Mouse (Mus musculus) myocyte (in vitro differentiated cells): ENCODE measurements at regions not wholly inside any gene's neighbourhood (a gene's known extent, or its start where the extent isn't known, plus 50 kb on each side); places are given as distances from the start of the nearest gene placed in this dataset.

Source experiments
- H3K27me3 ChIP-seq: one replicate; pipeline ENCODE4 v1.6.1; 2011; ENCODE audit not compliant: control insufficient read depth, insufficient read depth, insufficient read length
- H3K36me3 ChIP-seq: one replicate; pipeline ENCODE4 v1.6.1; 2011; ENCODE audit not compliant: control insufficient read depth, insufficient read depth
- H3K4me2 ChIP-seq: one replicate; pipeline ENCODE4 v1.6.1; 2011; ENCODE audit warnings: low read depth, control low read depth
- H3K4me3 ChIP-seq: one replicate; pipeline ENCODE4 v1.5.1; 2011; ENCODE audit warnings: mild to moderate bottlenecking, control low read depth, moderate library complexity
- H3K79me2 ChIP-seq: one replicate; pipeline ENCODE4 v1.6.1; 2011; ENCODE audit not compliant: control insufficient read depth, insufficient read depth
- H3ac ChIP-seq: one replicate; pipeline ENCODE4 v1.6.1; 2011; ENCODE audit not compliant: control insufficient read depth, insufficient read length
- CEBPB ChIP-seq: IDR thresholded peaks from 2 replicates; pipeline ENCODE4 v1.6.1; 2011; ENCODE audit warnings: mild to moderate bottlenecking, moderate library complexity; ENCODE audit not compliant: poor library complexity, insufficient read depth, severe bottlenecking
- E2F4 ChIP-seq: IDR thresholded peaks from one replicate; pipeline ENCODE4 v1.6.1; 2011; ENCODE audit warnings: mild to moderate bottlenecking, control low read depth, moderate library complexity; ENCODE audit not compliant: insufficient read depth
- MAX ChIP-seq: IDR thresholded peaks from one replicate; pipeline ENCODE4 v1.6.1; 2011; ENCODE audit warnings: low read depth, mild to moderate bottlenecking, control low read depth
- MYOD1 ChIP-seq, 3 experiments: IDR thresholded peaks; one replicate each; pipeline ENCODE4 v1.6.1; 2011; ENCODE audit warnings: control low read depth in 2 of 3, low read depth in 2 of 3, mild to moderate bottlenecking in 2 of 3, moderate library complexity in 1 of 3; ENCODE audit not compliant: insufficient read length in 2 of 3, control insufficient read depth in 1 of 3
- MYOG ChIP-seq, 3 experiments: IDR thresholded peaks; one replicate each; pipeline ENCODE4 v1.6.1; 2011; ENCODE audit warnings: control low read depth in 2 of 3, low read depth in 2 of 3, mild to moderate bottlenecking in 2 of 3; ENCODE audit not compliant: insufficient read length in 2 of 3, control insufficient read depth in 1 of 3, insufficient read depth in 1 of 3
- POLR2A ChIP-seq: IDR thresholded peaks from one replicate; pipeline ENCODE4 v1.6.1; 2011; ENCODE audit warnings: low read depth, mild to moderate bottlenecking, control low read depth, moderate library complexity; ENCODE audit not compliant: insufficient read length
- POLR2AphosphoS2 ChIP-seq: IDR thresholded peaks from one replicate; pipeline ENCODE4 v1.6.1; 2011; ENCODE audit warnings: low read depth, control low read depth; ENCODE audit not compliant: insufficient read length
- REST ChIP-seq: IDR thresholded peaks from one replicate; pipeline ENCODE4 v1.6.1; 2011; ENCODE audit warnings: mild to moderate bottlenecking, control low read depth, moderate library complexity; ENCODE audit not compliant: insufficient read depth, insufficient read length
- SRF ChIP-seq: IDR thresholded peaks from one replicate; pipeline ENCODE4 v1.6.1; 2011; ENCODE audit warnings: low read depth; ENCODE audit not compliant: control insufficient read depth, insufficient read length
- TCF12 ChIP-seq: IDR thresholded peaks from one replicate; pipeline ENCODE4 v1.6.1; 2011; ENCODE audit warnings: mild to moderate bottlenecking, control low read depth; ENCODE audit not compliant: poor library complexity, insufficient read depth, severe bottlenecking
- TCF3 ChIP-seq: IDR thresholded peaks from one replicate; pipeline ENCODE4 v1.6.1; 2011; ENCODE audit warnings: low read depth, control low read depth; ENCODE audit not compliant: insufficient read length
- USF1 ChIP-seq: IDR thresholded peaks from one replicate; pipeline ENCODE4 v1.6.1; 2011; ENCODE audit warnings: low read depth, mild to moderate bottlenecking, control low read depth, moderate library complexity

- Histone ChIP-seq H3K4me2 (no peak overlapping the region), H3K27me3 (no peaks in the 10 kb centered on the region), H3K79me2 (no peaks in the 10 kb centered on the region), H3K36me3 (no peaks in the 10 kb centered on the region), H3ac (no peak overlapping the region), H3K4me3 (no peak overlapping the region)
- TF ChIP-seq MYOD1 (IDR thresholded peaks at IDR 0.05; ENCODE audit: control insufficient read depth in 1 of 3, insufficient read length in 2 of 3, low read depth in 2 of 3) (no peak), MYOG (IDR thresholded peaks at IDR 0.05; ENCODE audit: control insufficient read depth in 1 of 3, insufficient read depth in 1 of 3, insufficient read length in 2 of 3, low read depth in 2 of 3) (no peak), POLR2A (no peak), CEBPB (no peak), REST (no peak), SRF (no peak), MAX (no peak), TCF3 (no peak), E2F4 (no peak), POLR2AphosphoS2 (no peak), TCF12 (no peak), USF1 (no peak)
These were observed 74.2 kb upstream of the Noct start for GRCm38 (mm10) chr3:51150012-51150411.

DNA sequence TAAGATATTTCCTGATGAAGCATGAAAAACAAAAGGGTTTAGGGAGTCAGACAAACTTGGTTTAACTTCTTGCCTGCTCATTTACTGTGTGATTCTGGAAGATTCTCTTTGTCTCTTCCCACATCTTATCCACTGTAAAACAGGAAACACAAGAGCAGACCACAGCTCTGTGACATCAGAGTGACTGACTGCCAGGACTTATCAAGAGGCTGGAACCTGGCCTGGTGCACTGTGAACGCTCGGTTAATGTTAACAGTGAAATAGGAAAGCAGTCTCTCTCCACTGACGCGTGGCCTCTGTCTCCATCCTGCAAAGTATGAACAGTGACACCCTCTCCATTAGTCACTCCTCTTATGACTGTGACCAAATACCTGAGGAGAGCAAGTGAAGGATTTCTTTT is 73.1 kb upstream of the Noct start:
- no peaks in the 10 kb centered on the region for H3K79me2 ChIP-seq
- H3K27me3 ChIP-seq = no peaks in the 10 kb centered on the region
- H3K4me2 ChIP-seq = no peak overlapping the region
- no peak overlapping the region for H3K4me3 ChIP-seq
- H3K36me3 ChIP-seq = no peaks in the 10 kb centered on the region
- H3ac ChIP-seq = no peak overlapping the region
- TF ChIP-seq SRF (no peak), MYOD1 (IDR thresholded peaks at IDR 0.05; ENCODE audit: control insufficient read depth in 1 of 3, insufficient read length in 2 of 3, low read depth in 2 of 3) (no peak), TCF3 (no peak), MAX (no peak), E2F4 (no peak), POLR2A (no peak), MYOG (IDR thresholded peaks at IDR 0.05; ENCODE audit: control insufficient read depth in 1 of 3, insufficient read depth in 1 of 3, insufficient read length in 2 of 3, low read depth in 2 of 3) (no peak), USF1 (no peak), CEBPB (no peak), REST (no peak), TCF12 (no peak), POLR2AphosphoS2 (no peak)

- Histone ChIP-seq H3K79me2 (no peaks in the 10 kb centered on the region), H3ac (no peak overlapping the region), H3K4me3 (no peak overlapping the region), H3K27me3 (no peaks in the 10 kb centered on the region), H3K36me3 (no peaks in the 10 kb centered on the region), H3K4me2 (peak overlapping the region; percentile 73)
- TF ChIP-seq MYOD1 (IDR thresholded peaks at IDR 0.05; ENCODE audit: control insufficient read depth in 1 of 3, insufficient read length in 2 of 3, low read depth in 2 of 3) = peak in 1 of 3 experiments; percentile 8
- no peak for TF ChIP-seq E2F4
- TF ChIP-seq USF1 = no peak
These were observed 68.6 kb upstream of the Noct start for GRCm38 (mm10) chr3:51155621-51156020.

- no peak overlapping the region for H3ac ChIP-seq
- no peaks in the 10 kb centered on the region for H3K79me2 ChIP-seq
- peak overlapping the region; percentile 73 for H3K4me2 ChIP-seq
- H3K27me3 ChIP-seq = no peaks in the 10 kb centered on the region
- H3K36me3 ChIP-seq = no peaks in the 10 kb centered on the region
- TF ChIP-seq POLR2AphosphoS2 (no peak), E2F4 (no peak), MYOD1 (IDR thresholded peaks at IDR 0.05; ENCODE audit: control insufficient read depth in 1 of 3, insufficient read length in 2 of 3, low read depth in 2 of 3) (peak in 2 of 3 experiments; percentile 17 to 29), USF1 (peak; percentile 84)
- no peak overlapping the region for H3K4me3 ChIP-seq
These were observed 67.6 kb upstream of the Noct start for GRCm38 (mm10) chr3:51156386-51157290.

DNA sequence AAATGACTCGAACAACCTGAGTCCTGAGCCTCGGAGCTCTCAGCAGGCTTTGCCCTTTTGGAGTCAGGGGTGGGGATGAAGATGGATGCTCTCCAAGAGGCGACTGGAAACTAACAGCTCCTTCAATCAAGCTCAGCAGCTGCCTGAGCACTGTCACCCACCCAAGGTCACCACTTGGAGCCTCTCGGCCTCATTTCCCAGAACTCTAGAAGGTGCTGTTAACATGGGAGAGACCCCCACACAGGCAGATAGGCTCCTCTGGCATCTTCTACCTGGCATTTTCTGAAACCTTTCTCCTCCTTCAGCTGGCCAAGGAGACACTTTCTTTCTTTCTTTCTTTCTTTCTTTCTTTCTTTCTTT is 67.0 kb upstream of the Noct start:
- TF ChIP-seq SRF (no peak), E2F4 (no peak), MYOG (IDR thresholded peaks at IDR 0.05; ENCODE audit: control insufficient read depth in 1 of 3, insufficient read depth in 1 of 3, insufficient read length in 2 of 3, low read depth in 2 of 3) (no peak), POLR2A (no peak), MYOD1 (IDR thresholded peaks at IDR 0.05; ENCODE audit: control insufficient read depth in 1 of 3, insufficient read length in 2 of 3, low read depth in 2 of 3) (no peak), MAX (no peak), TCF12 (no peak), POLR2AphosphoS2 (no peak), USF1 (no peak), CEBPB (no peak), REST (no peak), TCF3 (no peak)
- Histone ChIP-seq H3K27me3 (no peaks in the 10 kb centered on the region), H3K4me2 (peak overlapping the region; percentile 73), H3K4me3 (no peak overlapping the region), H3K79me2 (no peaks in the 10 kb centered on the region), H3ac (no peak overlapping the region), H3K36me3 (no peaks in the 10 kb centered on the region)
